Mouse (Mus musculus): ENCODE results near the gene Zdhhc9. TPM values are rescaled to one million over a fixed set of nuclear protein-coding genes. Genes with fewer than 3 reads are reported as not detected.

Zdhhc9 gene
- total RNA-seq, 1 experiment, result 9.7 TPM

GRCm38 (mm10) chrX:48129167-48129566 is 79.5 kb downstream of the Zdhhc9 start:
- H3K9me3 ChIP-seq (ENCODE audit: control insufficient read depth, insufficient read depth, low read depth, low read length), result no peaks in the 10 kb centered on the region
- no peak for TF ChIP-seq ZNF384 (IDR thresholded peaks at IDR 0.05; ENCODE audit: low read depth, low read length)
- no peak for TF ChIP-seq HCFC1 (IDR thresholded peaks at IDR 0.05; ENCODE audit: borderline replicate concordance, insufficient read depth, low read length)
- TF ChIP-seq ZC3H11A (IDR thresholded peaks at IDR 0.05; ENCODE audit: borderline replicate concordance, low read depth, low read length), result no peak
- TF ChIP-seq MAFK (IDR thresholded peaks at IDR 0.05; ENCODE audit: insufficient read depth, low read depth, low read length), result no peak
- TF ChIP-seq CHD2 (IDR thresholded peaks at IDR 0.05; ENCODE audit: low read depth, low read length), result no peak
- H3K9ac ChIP-seq (ENCODE audit: insufficient read depth, low read depth, low read length, poor library complexity, severe bottlenecking), result no peak overlapping the region
- H3K4me1 ChIP-seq (ENCODE audit: control insufficient read depth in 2 of 2, insufficient read depth in 2 of 2, low read length in 2 of 2, poor library complexity in 1 of 2), result no peaks in the 10 kb centered on the region
- no peak for DNase-seq (ENCODE audit: low read depth, low spot score)
- H3K36me3 ChIP-seq (ENCODE audit: control insufficient read depth, insufficient read depth, low read length, poor library complexity, severe bottlenecking), result no peaks in the 10 kb centered on the region
- in situ Hi-C loops (cut with MboI; ENCODE audit: low sequenced_read_pairs in 2 of 2, unreplicated experiment in 2 of 2), result no loop called here
- H3K27ac ChIP-seq (ENCODE audit: insufficient read depth, low read depth, low read length, poor library complexity, severe bottlenecking), result no peak overlapping the region
- no peak overlapping the region for H3K4me3 ChIP-seq (ENCODE audit: insufficient read depth in 1 of 2, low read depth in 1 of 2, low read length in 2 of 2, poor library complexity in 1 of 2, severe bottlenecking in 1 of 2)

GRCm38 (mm10) chrX:48127502-48128218 is 81.0 kb downstream of the Zdhhc9 start:
- Histone ChIP-seq H3K9me3 (ENCODE audit: control insufficient read depth, insufficient read depth, low read depth, low read length) (no peaks in the 10 kb centered on the region), H3K36me3 (ENCODE audit: control insufficient read depth, insufficient read depth, low read length, poor library complexity, severe bottlenecking) (no peaks in the 10 kb centered on the region), H3K27ac (ENCODE audit: insufficient read depth, low read depth, low read length, poor library complexity, severe bottlenecking) (no peak overlapping the region), H3K4me1 (ENCODE audit: control insufficient read depth in 2 of 2, insufficient read depth in 2 of 2, low read length in 2 of 2, poor library complexity in 1 of 2) (no peaks in the 10 kb centered on the region), H3K9ac (ENCODE audit: insufficient read depth, low read depth, low read length, poor library complexity, severe bottlenecking) (no peak overlapping the region), H3K4me3 (ENCODE audit: insufficient read depth in 1 of 2, low read depth in 1 of 2, low read length in 2 of 2, poor library complexity in 1 of 2, severe bottlenecking in 1 of 2) (no peak overlapping the region)
- no peak for DNase-seq (ENCODE audit: low read depth, low spot score)
- no peak for TF ChIP-seq ZC3H11A (IDR thresholded peaks at IDR 0.05; ENCODE audit: borderline replicate concordance, low read depth, low read length)
- TF ChIP-seq ZNF384 (IDR thresholded peaks at IDR 0.05; ENCODE audit: low read depth, low read length), result no peak
- TF ChIP-seq MAFK (IDR thresholded peaks at IDR 0.05; ENCODE audit: insufficient read depth, low read depth, low read length), result 0 out of 2 replicates have a peak, but pooled peaks have one; percentile 42
- no peak for TF ChIP-seq CHD2 (IDR thresholded peaks at IDR 0.05; ENCODE audit: low read depth, low read length)
- in situ Hi-C loops (cut with MboI; ENCODE audit: low sequenced_read_pairs in 2 of 2, unreplicated experiment in 2 of 2), result no loop called here

- H3K27ac ChIP-seq (ENCODE audit: insufficient read depth, low read depth, low read length, poor library complexity, severe bottlenecking), result no peak overlapping the region
- H3K4me3 ChIP-seq (ENCODE audit: insufficient read depth in 1 of 2, low read depth in 1 of 2, low read length in 2 of 2, poor library complexity in 1 of 2, severe bottlenecking in 1 of 2), result no peak overlapping the region
- no peak for DNase-seq (ENCODE audit: low read depth, low spot score)
- no peaks in the 10 kb centered on the region for H3K9me3 ChIP-seq (ENCODE audit: control insufficient read depth, insufficient read depth, low read depth, low read length)
- H3K4me1 ChIP-seq (ENCODE audit: control insufficient read depth in 2 of 2, insufficient read depth in 2 of 2, low read length in 2 of 2, poor library complexity in 1 of 2), result no peaks in the 10 kb centered on the region
- no peaks in the 10 kb centered on the region for H3K36me3 ChIP-seq (ENCODE audit: control insufficient read depth, insufficient read depth, low read length, poor library complexity, severe bottlenecking)
- in situ Hi-C loops (cut with MboI; ENCODE audit: low sequenced_read_pairs in 2 of 2, unreplicated experiment in 2 of 2), result no loop called here
- TF ChIP-seq ZC3H11A (IDR thresholded peaks at IDR 0.05; ENCODE audit: borderline replicate concordance, low read depth, low read length) (no peak), HCFC1 (IDR thresholded peaks at IDR 0.05; ENCODE audit: borderline replicate concordance, insufficient read depth, low read length) (no peak), CHD2 (IDR thresholded peaks at IDR 0.05; ENCODE audit: low read depth, low read length) (no peak), MAFK (IDR thresholded peaks at IDR 0.05; ENCODE audit: insufficient read depth, low read depth, low read length) (no peak), ZNF384 (IDR thresholded peaks at IDR 0.05; ENCODE audit: low read depth, low read length) (no peak)
- no peak overlapping the region for H3K9ac ChIP-seq (ENCODE audit: insufficient read depth, low read depth, low read length, poor library complexity, severe bottlenecking)
Measured at GRCm38 (mm10) chrX:48126903-48127476, 81.7 kb downstream of the Zdhhc9 start.

GRCm38 (mm10) chrX:48124132-48125071 is 84.3 kb downstream of the Zdhhc9 start:
- Histone ChIP-seq H3K36me3 (ENCODE audit: control insufficient read depth, insufficient read depth, low read length, poor library complexity, severe bottlenecking) (no peaks in the 10 kb centered on the region), H3K4me3 (ENCODE audit: insufficient read depth in 1 of 2, low read depth in 1 of 2, low read length in 2 of 2, poor library complexity in 1 of 2, severe bottlenecking in 1 of 2) (no peak overlapping the region), H3K9me3 (ENCODE audit: control insufficient read depth, insufficient read depth, low read depth, low read length) (no peaks in the 10 kb centered on the region), H3K27ac (ENCODE audit: insufficient read depth, low read depth, low read length, poor library complexity, severe bottlenecking) (no peak overlapping the region), H3K4me1 (ENCODE audit: control insufficient read depth in 2 of 2, insufficient read depth in 2 of 2, low read length in 2 of 2, poor library complexity in 1 of 2) (no peaks in the 10 kb centered on the region), H3K9ac (ENCODE audit: insufficient read depth, low read depth, low read length, poor library complexity, severe bottlenecking) (no peak overlapping the region)
- 0 out of 2 replicates have a peak, but pooled peaks have one; percentile 4 for TF ChIP-seq ZC3H11A (IDR thresholded peaks at IDR 0.05; ENCODE audit: borderline replicate concordance, low read depth, low read length)
- no peak for TF ChIP-seq ZNF384 (IDR thresholded peaks at IDR 0.05; ENCODE audit: low read depth, low read length)
- in situ Hi-C loops (cut with MboI; ENCODE audit: low sequenced_read_pairs in 2 of 2, unreplicated experiment in 2 of 2), result no loop called here
- no peak for DNase-seq (ENCODE audit: low read depth, low spot score)

Other genes starting within 250 kb of the Zdhhc9 start
- gene Apln, start 174.0 kb downstream of the Zdhhc9 start, total RNA-seq (2012; rRNA removed), result 0.95 and 1.7 TPM in 2 replicates
- 0.58 and 1.6 TPM in 2 replicates for gene Xpnpep2, start 100.2 kb downstream of the Zdhhc9 start, total RNA-seq (2012; rRNA removed)
- gene Sash3, start 62.4 kb downstream of the Zdhhc9 start, total RNA-seq (2012; rRNA removed), result 0.54 TPM in 1 of 2 replicates, not detected in the other
- gene Utp14a, start 48.0 kb upstream of the Zdhhc9 start, total RNA-seq (2012; rRNA removed), result 52.0 and 57.7 TPM in 2 replicates
- 1.7 and 2.7 TPM in 2 replicates for gene Bcorl1, start 132.5 kb upstream of the Zdhhc9 start, total RNA-seq (2012; rRNA removed)

Data from ES-E14 (cell line).